Mouse (Mus musculus): ENCODE measurements around the gene Rnf114. TPM values are rescaled to one million over a fixed set of nuclear protein-coding genes. Genes with fewer than 3 reads are reported as not detected.

Rnf114 gene
- polyA plus RNA-seq, 1 experiment from 2014 or later = 98.7 TPM

GRCm38 (mm10) chr2:167487994-167488393 is 4.5 kb upstream of the Rnf114 start:
- Histone ChIP-seq H3K4me1 (ENCODE audit: insufficient read depth) (peaks cover 7% of the 10 kb centered on the region), H3K9ac (no peak overlapping the region), H3K4me2 (no peak overlapping the region), H3K27me3 (ENCODE audit: insufficient read depth, low read length) (no peaks in the 10 kb centered on the region), H3K4me3 (ENCODE audit: low read depth, low read length) (no peak overlapping the region), H3K9me3 (ENCODE audit: low read depth, low read length) (no peaks in the 10 kb centered on the region), H3K27ac (ENCODE audit: low read depth) (no peak overlapping the region), H3K36me3 (ENCODE audit: insufficient read depth) (peaks cover 31% of the 10 kb centered on the region)
- DNase-seq (no peak), ATAC-seq (ENCODE audit: insufficient read depth) (no peak)
- no peak for TF ChIP-seq CTCF (IDR thresholded peaks at IDR 0.05; ENCODE audit: low read depth)
- WGBS = 83% methylated on average over 6 of the region's 6 CpGs

GRCm38 (mm10) chr2:167490813-167491525 is 1.5 kb upstream of the Rnf114 start:
- Histone ChIP-seq H3K9me3 (ENCODE audit: low read depth, low read length) (no peaks in the 10 kb centered on the region), H3K36me3 (ENCODE audit: insufficient read depth) (peaks cover 11% of the 10 kb centered on the region; the same call in 1 of the 2 replicates), H3K9ac (peak overlapping the region; percentile 91), H3K4me3 (ENCODE audit: low read depth, low read length) (peak overlapping the region; percentile 100; the same call in 1 of the 2 replicates), H3K27me3 (ENCODE audit: insufficient read depth, low read length) (no peaks in the 10 kb centered on the region), H3K27ac (ENCODE audit: low read depth) (no peak overlapping the region), H3K4me1 (ENCODE audit: insufficient read depth) (peaks cover 7% of the 10 kb centered on the region), H3K4me2 (peak overlapping the region; percentile 91)
- no peak for TF ChIP-seq CTCF (IDR thresholded peaks at IDR 0.05; ENCODE audit: low read depth)
- no peak for DNase-seq
- ATAC-seq (ENCODE audit: insufficient read depth) = no peak
- 79% methylated on average over 4 of the region's 4 CpGs for whole genome bisulfite sequencing

DNA sequence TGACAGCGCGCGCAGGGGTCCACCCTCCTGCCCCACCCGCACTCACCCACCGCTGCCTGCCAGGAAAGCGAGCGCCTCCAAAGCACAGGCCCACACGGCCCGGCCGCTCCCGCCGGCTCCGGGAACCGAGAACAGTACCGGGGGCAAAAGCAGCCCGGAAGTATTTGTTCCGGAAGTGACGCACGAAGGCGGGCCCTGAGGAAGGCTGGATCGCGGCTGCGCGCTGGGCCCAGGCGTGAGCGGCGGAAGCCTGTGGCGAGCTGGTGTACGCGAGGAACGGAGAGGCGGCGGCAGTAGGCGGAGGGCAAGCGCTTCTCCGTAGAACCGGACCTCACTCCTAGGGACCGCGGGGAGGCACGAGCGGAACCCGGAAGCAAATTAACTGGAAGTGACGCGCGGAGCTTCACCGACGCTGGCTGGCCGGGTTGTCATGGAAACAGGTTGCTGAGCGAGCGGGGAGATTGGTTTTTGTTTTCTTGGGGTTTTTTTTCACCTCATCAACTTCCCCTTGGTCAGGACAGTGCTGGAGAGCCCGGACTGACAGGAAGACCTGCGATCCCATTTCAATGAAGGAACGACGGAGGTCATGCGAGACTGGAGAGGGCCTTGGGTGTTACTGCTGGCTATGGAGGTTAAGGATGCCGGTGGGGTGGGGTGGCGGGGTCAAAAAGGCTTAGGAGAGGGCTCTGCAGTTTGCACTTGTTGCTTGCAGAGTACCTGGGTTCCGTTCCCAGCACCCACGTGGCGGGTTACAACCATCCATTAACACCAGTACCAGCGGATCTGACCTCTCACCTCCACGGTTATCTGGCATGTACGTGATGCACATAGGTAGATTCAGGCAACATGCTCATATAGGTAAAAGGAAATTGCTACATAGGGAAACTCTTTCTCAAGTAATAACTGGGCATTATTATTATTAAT is 530 bp downstream of the Rnf114 start, which contains the start of gene Spata2:
TSS of gene Spata2 (minus strand) at position 175 of the 924 bp plus-strand sequence.
- Histone ChIP-seq H3K4me3 (ENCODE audit: low read depth, low read length) (peak within 1 kb of the TSS; percentile 100), H3K4me2 (peak within 1 kb of the TSS; percentile 91), H3K4me1 (ENCODE audit: insufficient read depth) (peaks cover 7% of the 10 kb centered on the region), H3K27ac (ENCODE audit: low read depth) (peak within 1 kb of the TSS; percentile 97), H3K27me3 (ENCODE audit: insufficient read depth, low read length) (no peaks in the 10 kb centered on the region), H3K9ac (peak within 1 kb of the TSS; percentile 91), H3K36me3 (ENCODE audit: insufficient read depth) (peaks cover 4% of the 10 kb centered on the region; the same call in 1 of the 2 replicates), H3K9me3 (ENCODE audit: low read depth, low read length) (no peaks in the 10 kb centered on the region)
- no peak for TF ChIP-seq CTCF (IDR thresholded peaks at IDR 0.05; ENCODE audit: low read depth)
- under 1% methylated on average over 63 of the region's 63 CpGs for WGBS
- ATAC-seq (ENCODE audit: insufficient read depth) (peak; percentile 90), DNase-seq (peak; percentile 94)

DNA sequence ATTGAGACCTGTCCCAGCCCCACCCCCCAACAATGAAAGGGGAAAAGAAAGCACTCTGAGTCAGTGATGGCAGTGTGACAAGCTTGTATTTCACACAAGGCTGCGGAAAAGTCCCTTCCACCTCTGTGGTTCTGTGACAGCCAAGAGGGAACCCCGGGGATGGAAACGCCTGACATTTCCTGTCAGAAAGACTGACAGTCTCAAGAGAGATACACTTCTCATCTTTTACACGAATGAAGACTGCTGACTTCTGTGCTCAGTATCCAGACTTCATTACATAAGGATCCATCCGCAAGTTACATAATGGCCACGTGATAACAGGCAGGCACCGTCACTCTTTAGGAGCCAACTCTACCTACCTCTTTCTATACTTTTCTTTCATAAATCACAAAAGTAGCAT is 4.0 kb downstream of the Rnf114 start:
- no peak overlapping the region for H3K4me2 ChIP-seq
- no peak overlapping the region for H3K4me3 ChIP-seq (ENCODE audit: low read depth, low read length)
- no peak for TF ChIP-seq CTCF (IDR thresholded peaks at IDR 0.05; ENCODE audit: low read depth)
- ATAC-seq (ENCODE audit: insufficient read depth) (no peak), DNase-seq (no peak)
- no peak overlapping the region for H3K9ac ChIP-seq
- no peak overlapping the region for H3K27ac ChIP-seq (ENCODE audit: low read depth)
- H3K9me3 ChIP-seq (ENCODE audit: low read depth, low read length) = no peaks in the 10 kb centered on the region
- WGBS = 82% methylated on average over 7 of the region's 7 CpGs
- H3K27me3 ChIP-seq (ENCODE audit: insufficient read depth, low read length) = no peaks in the 10 kb centered on the region
- peaks cover 5% of the 10 kb centered on the region for H3K4me1 ChIP-seq (ENCODE audit: insufficient read depth)
- H3K36me3 ChIP-seq (ENCODE audit: insufficient read depth) = peaks cover 4% of the 10 kb centered on the region; the same call in 1 of the 2 replicates

GRCm38 (mm10) chr2:167497272-167497671 is 4.8 kb downstream of the Rnf114 start:
- H3K27me3 ChIP-seq (ENCODE audit: insufficient read depth, low read length) = no peaks in the 10 kb centered on the region
- TF ChIP-seq CTCF (IDR thresholded peaks at IDR 0.05; ENCODE audit: low read depth) = peak; percentile 71
- DNase-seq = peak; percentile 67

DNA sequence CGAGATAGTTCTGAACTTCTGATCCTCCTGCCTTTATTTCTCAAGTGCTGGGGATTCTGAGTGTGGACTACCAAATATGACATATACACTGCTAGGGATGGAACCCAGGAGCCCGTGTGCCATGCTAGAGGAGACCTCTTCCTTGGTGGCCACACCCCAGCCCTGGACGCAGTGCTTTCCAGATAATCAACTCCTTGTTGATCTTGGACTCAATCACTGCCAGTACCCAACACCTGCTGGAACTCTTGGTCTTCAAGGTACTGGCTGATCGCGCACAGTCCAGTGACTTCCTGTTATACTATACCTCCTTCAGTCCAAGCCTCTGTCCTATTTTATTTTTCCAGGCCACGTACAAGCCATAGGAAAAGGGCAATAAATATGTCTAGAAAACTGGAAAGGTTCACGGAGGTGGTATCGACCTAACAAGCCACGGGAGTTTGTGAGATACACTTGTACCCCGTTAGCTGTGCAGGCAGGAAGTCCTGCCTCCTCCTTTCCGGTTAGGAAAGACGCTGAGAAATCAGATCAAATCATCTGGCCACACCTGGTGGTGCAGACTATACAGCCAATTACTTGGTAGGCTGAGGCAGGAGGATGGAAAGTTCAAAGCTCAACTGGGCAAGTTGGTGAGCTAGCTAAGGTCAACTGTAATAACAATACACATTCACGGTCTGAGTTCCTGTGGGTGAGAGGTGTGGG is 10.3 kb downstream of the Rnf114 start:
- ATAC-seq (ENCODE audit: insufficient read depth) = peak; percentile 4
- WGBS = 46% methylated on average over 13 of the region's 13 CpGs
- Histone ChIP-seq H3K4me1 (ENCODE audit: insufficient read depth) (peaks cover 16% of the 10 kb centered on the region), H3K27me3 (ENCODE audit: insufficient read depth, low read length) (no peaks in the 10 kb centered on the region), H3K9me3 (ENCODE audit: low read depth, low read length) (no peaks in the 10 kb centered on the region), H3K36me3 (ENCODE audit: insufficient read depth) (peaks cover 29% of the 10 kb centered on the region), H3K4me3 (ENCODE audit: low read depth, low read length) (peak overlapping the region; percentile 99), H3K9ac (peak overlapping the region; percentile 90; the same call in 1 of the 2 replicates), H3K27ac (ENCODE audit: low read depth) (peak overlapping the region; percentile 50; the same call in 1 of the 2 replicates), H3K4me2 (peak overlapping the region; percentile 79)
- TF ChIP-seq CTCF (IDR thresholded peaks at IDR 0.05; ENCODE audit: low read depth) = peak; percentile 9
- no peak for DNase-seq

More at GRCm38 (mm10) chr2:167497272-167497671, 4.8 kb downstream of the Rnf114 start:
- 68% methylated on average over 5 of the region's 5 CpGs for WGBS
- no peak overlapping the region for H3K4me3 ChIP-seq (ENCODE audit: low read depth, low read length)
- no peak overlapping the region for H3K27ac ChIP-seq (ENCODE audit: low read depth)
- H3K36me3 ChIP-seq (ENCODE audit: insufficient read depth) = peaks cover 4% of the 10 kb centered on the region; the same call in 1 of the 2 replicates
- H3K9me3 ChIP-seq (ENCODE audit: low read depth, low read length) = no peaks in the 10 kb centered on the region
- ATAC-seq (ENCODE audit: insufficient read depth) = no peak
- no peak overlapping the region for H3K9ac ChIP-seq
- H3K4me2 ChIP-seq = no peak overlapping the region
- H3K4me1 ChIP-seq (ENCODE audit: insufficient read depth) = no peaks in the 10 kb centered on the region
